Mouse (Mus musculus) C2C12 (cell line): ENCODE measurements around the gene Gpd2. TPM values are rescaled to one million over a fixed set of nuclear protein-coding genes. Genes with fewer than 3 reads are reported as not detected.

Source experiments
- H3K27me3 ChIP-seq: one replicate; pipeline ENCODE4 v1.6.1; 2011; ENCODE audit not compliant: control insufficient read depth, insufficient read depth, insufficient read length
- H3K36me3 ChIP-seq: one replicate; pipeline ENCODE4 v1.6.1; 2011; ENCODE audit not compliant: control insufficient read depth, insufficient read depth
- H3K4me3 ChIP-seq: one replicate; pipeline ENCODE4 v1.5.1; 2011; ENCODE audit warnings: mild to moderate bottlenecking, control low read depth; ENCODE audit not compliant: poor library complexity, insufficient read depth, severe bottlenecking
- H3K79me2 ChIP-seq: one replicate; pipeline ENCODE4 v1.6.1; 2011; ENCODE audit not compliant: control insufficient read depth, insufficient read depth
- H3K79me3 ChIP-seq: one replicate; pipeline ENCODE4 v1.6.1; 2011; ENCODE audit warnings: low read depth, control low read depth
- H3ac ChIP-seq: one replicate; pipeline ENCODE3; 2011; ENCODE audit warnings: low read depth; ENCODE audit not compliant: control insufficient read depth, insufficient read length
- CEBPB ChIP-seq: IDR thresholded peaks from one replicate; pipeline ENCODE4 v1.6.1; 2011; ENCODE audit warnings: low read depth, mild to moderate bottlenecking, control low read depth, moderate library complexity
- CTCF ChIP-seq: IDR thresholded peaks from one replicate; pipeline ENCODE4 v1.5.1; 2011; ENCODE audit not compliant: control insufficient read depth, insufficient read depth, insufficient read length
- FOSL1 ChIP-seq: IDR thresholded peaks from one replicate; pipeline ENCODE4 v1.8.0; 2011; ENCODE audit warnings: mild to moderate bottlenecking, low read length; ENCODE audit not compliant: poor library complexity, insufficient read depth, severe bottlenecking
- MAX ChIP-seq: IDR thresholded peaks from one replicate; pipeline ENCODE4 v1.6.1; 2011; ENCODE audit warnings: mild to moderate bottlenecking, control low read depth
- MYOD1 ChIP-seq: IDR thresholded peaks from one replicate; pipeline ENCODE4 v1.6.1; 2011; ENCODE audit warnings: low read depth; ENCODE audit not compliant: control insufficient read depth, insufficient read length
- MYOG ChIP-seq: IDR thresholded peaks from one replicate; pipeline ENCODE4 v1.6.1; 2011; ENCODE audit not compliant: control insufficient read depth, insufficient read length; ENCODE audit errors: extremely low read depth
- USF1 ChIP-seq: IDR thresholded peaks from one replicate; pipeline ENCODE4 v1.6.1; 2011; ENCODE audit warnings: low read depth, mild to moderate bottlenecking, control low read depth, moderate library complexity
- polyA plus RNA-seq: library from polyadenylated mRNA; unstranded; fragments of >200 nt; fragmentation: generic; extraction: Trizol; gene quantifications from one replicate; pipeline ENCODE4 v1.2.1, GENCODE M21; 2012; ENCODE audit warnings: missing spikeins

The Gpd2 gene
- polyA plus RNA-seq, 1 experiment: 23.8 TPM

GRCm38 (mm10) chr2:57256459-57256858 lies 19.0 kb downstream of the Gpd2 start:
- H3K27me3 ChIP-seq: no peaks in the 10 kb centered on the region
- TF ChIP-seq MAX (no peak), USF1 (no peak), CEBPB (no peak), FOSL1 (no peak), MYOD1 (no peak), MYOG (no peak), CTCF (no peak)
- H3K4me3 ChIP-seq: no peak overlapping the region
- peaks cover 67% of the 10 kb centered on the region for H3K79me3 ChIP-seq
- H3ac ChIP-seq: no peak overlapping the region
- H3K36me3 ChIP-seq: no peaks in the 10 kb centered on the region
- peaks cover 94% of the 10 kb centered on the region for H3K79me2 ChIP-seq

DNA sequence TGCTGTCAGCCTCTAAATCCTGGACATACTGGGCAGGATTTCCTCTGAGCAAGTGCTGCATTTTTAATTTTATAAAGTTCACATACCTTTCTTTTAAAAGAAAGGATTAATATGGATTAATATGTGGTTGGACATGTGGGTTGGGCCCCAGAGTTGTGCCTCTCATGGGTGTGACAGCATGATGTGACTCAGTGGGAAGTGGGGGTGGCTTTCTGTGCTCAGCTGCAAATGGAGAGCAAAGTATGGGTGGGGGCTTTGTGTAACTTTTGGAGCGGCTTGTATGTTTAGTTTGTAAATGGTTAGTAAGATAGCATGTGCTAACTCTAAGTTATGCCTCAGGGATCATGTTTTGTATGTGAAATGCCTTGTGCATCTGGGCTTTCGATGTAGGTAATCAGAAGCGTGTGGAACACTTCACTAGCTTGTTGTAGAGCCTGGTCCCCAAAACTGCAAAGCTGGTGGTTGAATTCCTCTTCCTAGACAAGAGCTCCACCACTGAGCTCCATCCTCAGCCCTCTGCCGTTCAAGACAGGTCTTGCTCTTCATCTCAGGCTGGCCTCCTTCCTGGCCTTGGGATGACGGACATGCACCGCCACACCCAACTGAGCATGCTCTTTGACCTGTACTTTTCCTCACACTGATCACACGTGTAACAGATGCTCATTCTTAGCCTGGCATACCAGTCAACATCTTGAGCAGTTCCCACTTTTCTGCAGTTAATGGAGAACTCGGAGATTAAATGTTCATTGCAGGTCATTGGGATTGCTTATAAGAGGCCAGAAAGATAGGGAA lies 24.0 kb downstream of the Gpd2 start:
- Histone ChIP-seq H3ac (no peak overlapping the region), H3K36me3 (no peaks in the 10 kb centered on the region), H3K79me3 (peaks cover 51% of the 10 kb centered on the region), H3K79me2 (peaks cover 88% of the 10 kb centered on the region), H3K4me3 (no peak overlapping the region), H3K27me3 (no peaks in the 10 kb centered on the region)
- TF ChIP-seq MAX (no peak), FOSL1 (no peak), CEBPB (no peak), MYOG (no peak), MYOD1 (no peak), USF1 (no peak), CTCF (no peak)

GRCm38 (mm10) chr2:57263431-57263830 lies 26.0 kb downstream of the Gpd2 start:
- Histone ChIP-seq H3K79me2 (peaks cover 79% of the 10 kb centered on the region), H3K27me3 (no peaks in the 10 kb centered on the region), H3K79me3 (peaks cover 41% of the 10 kb centered on the region), H3K36me3 (peaks cover 1% of the 10 kb centered on the region), H3ac (no peak overlapping the region), H3K4me3 (no peak overlapping the region)
- TF ChIP-seq FOSL1 (no peak), MAX (no peak), MYOD1 (no peak), CEBPB (no peak), USF1 (no peak), MYOG (no peak), CTCF (no peak)

DNA sequence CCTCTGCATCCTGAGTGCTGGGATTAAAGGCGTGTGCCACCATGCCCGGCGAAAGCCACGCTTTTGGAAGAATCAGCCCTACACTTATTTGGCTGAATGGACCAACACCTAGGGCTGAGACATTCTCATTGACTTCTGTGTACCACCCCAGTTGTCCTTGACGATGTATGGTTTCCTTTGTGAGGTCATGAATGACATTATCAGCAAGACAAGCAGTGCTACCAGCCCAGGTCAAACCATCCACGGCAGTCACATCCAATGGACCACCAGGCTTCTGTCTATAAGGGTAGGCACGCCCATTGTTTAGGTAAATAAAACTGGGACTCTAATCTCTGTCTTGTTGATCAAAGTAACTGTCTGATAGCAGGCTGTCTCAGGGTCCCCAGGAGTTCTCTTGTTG lies 27.5 kb downstream of the Gpd2 start:
- H3K4me3 ChIP-seq: no peak overlapping the region
- peaks cover 64% of the 10 kb centered on the region for H3K79me2 ChIP-seq
- H3ac ChIP-seq: no peak overlapping the region
- peaks cover 12% of the 10 kb centered on the region for H3K36me3 ChIP-seq
- H3K79me3 ChIP-seq: peaks cover 30% of the 10 kb centered on the region
- H3K27me3 ChIP-seq: no peaks in the 10 kb centered on the region
- TF ChIP-seq MYOD1 (no peak), CTCF (no peak), CEBPB (no peak), MAX (no peak), MYOG (no peak), FOSL1 (no peak), USF1 (no peak)

GRCm38 (mm10) chr2:57266679-57267393 lies 29.4 kb downstream of the Gpd2 start:
- Histone ChIP-seq H3K79me3 (peaks cover 22% of the 10 kb centered on the region), H3K4me3 (no peak overlapping the region), H3ac (no peak overlapping the region), H3K27me3 (no peaks in the 10 kb centered on the region), H3K79me2 (peaks cover 48% of the 10 kb centered on the region), H3K36me3 (peaks cover 17% of the 10 kb centered on the region)
- TF ChIP-seq MYOG (no peak), CTCF (no peak), CEBPB (no peak), MAX (no peak), MYOD1 (no peak), FOSL1 (no peak), USF1 (no peak)
